Mouse (Mus musculus) heart, embryonic 12.5 days (tissue): ENCODE results near the gene Smim4. TPM values are rescaled to one million over a fixed set of nuclear protein-coding genes. Genes with fewer than 3 reads are reported as not detected.
A peak's percentile ranks its signal among the peaks of the same experiment; 100 is the strongest.

Experiments used
- ATAC-seq: fragments of 200-750 bp; cut with Nextera tagmentation; 2 replicates; pipeline ENCODE4 v1.8.0; 2017; ENCODE audit warnings: moderate TSS enrichment, moderate library complexity; ENCODE audit not compliant: insufficient number of reproducible peaks, low FRiP score
- H3K27ac ChIP-seq: fragments of 300-500 bp; sonication (generic); 2 replicates; pipeline ENCODE4 v1.5.1; 2016; ENCODE audit warnings: mild to moderate bottlenecking, moderate library complexity; ENCODE audit not compliant: poor library complexity, severe bottlenecking
- H3K27me3 ChIP-seq: fragments of 300-500 bp; sonication (generic); replicated peaks from 2 replicates; pipeline ENCODE4 v1.6.1; 2016; ENCODE audit warnings: mild to moderate bottlenecking, moderate library complexity
- H3K36me3 ChIP-seq: fragments of 300-500 bp; sonication (generic); 2 replicates; pipeline ENCODE4 v1.6.1; 2016; ENCODE audit warnings: mild to moderate bottlenecking, moderate library complexity
- H3K4me1 ChIP-seq: fragments of 300-500 bp; sonication (generic); replicated peaks from 2 replicates; pipeline ENCODE4 v1.6.1; 2016; ENCODE audit warnings: mild to moderate bottlenecking
- H3K4me2 ChIP-seq: fragments of 300-500 bp; sonication (generic); 2 replicates; pipeline ENCODE4 v1.6.1; 2016; ENCODE audit warnings: mild to moderate bottlenecking, moderate library complexity
- H3K4me3 ChIP-seq: fragments of 300-500 bp; sonication (generic); 2 replicates; pipeline ENCODE4 v1.5.1; 2016; ENCODE audit warnings: mild to moderate bottlenecking
- H3K9ac ChIP-seq: fragments of 300-500 bp; sonication (generic); 2 replicates; pipeline ENCODE4 v1.6.1; 2016; ENCODE audit warnings: mild to moderate bottlenecking, moderate library complexity
- H3K9me3 ChIP-seq: fragments of 300-500 bp; sonication (generic); replicated peaks from 2 replicates; pipeline ENCODE4 v1.6.1; 2016; ENCODE audit warnings: mild to moderate bottlenecking, moderate library complexity
- WGBS: fragments of 180-500 bp; shearing (Covaris S2); methylation state at CpG from one replicate; pipeline ENCODE4 v1.1.7; 2016; 5-methylcytosine and 5-hydroxymethylcytosine counted together
- polyA plus RNA-seq: library from polyadenylated mRNA; unstranded; fragments of >200 nt; fragmentation: Nextera tagmentation; extraction: Ambion mirVana; gene quantifications from 2 replicates; pipeline ENCODE4 v1.2.1, GENCODE M21; 2016

Gene Smim4
- polyA plus RNA-seq = 62.6 and 68.6 TPM in 2 replicates

DNA sequence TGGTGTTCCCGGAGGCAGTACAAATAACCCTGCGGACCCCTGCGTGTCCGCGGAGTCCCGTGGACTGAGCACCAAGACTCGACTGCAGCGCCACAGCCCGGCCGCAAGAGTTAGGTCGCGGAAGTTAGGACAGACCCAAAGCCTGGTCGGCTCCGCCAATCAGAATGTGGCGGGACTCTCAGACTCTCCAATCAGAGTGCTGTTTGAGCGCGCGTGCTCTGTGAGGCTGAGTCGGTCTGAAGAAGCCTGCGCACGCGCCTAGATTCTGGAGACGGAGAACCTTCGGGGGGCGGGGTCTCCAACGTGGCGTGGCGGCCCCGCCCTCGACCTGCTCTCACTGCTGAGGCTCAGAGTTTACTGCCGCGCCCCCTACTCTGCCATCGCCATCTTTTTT lies at the start of gene Smim4:
TSS of gene Smim4 (minus strand) at position 131 of the 394 bp plus-strand sequence.
- H3K4me1 ChIP-seq = peaks cover 58% of the 10 kb centered on the region
- peaks cover 14% of the 10 kb centered on the region for H3K36me3 ChIP-seq
- under 1% methylated on average over 33 of the region's 33 CpGs for WGBS
- H3K4me2 ChIP-seq = peak within 1 kb of the TSS; percentile 69
- H3K27ac ChIP-seq = peak within 1 kb of the TSS; percentile 94
- no peaks in the 10 kb centered on the region for H3K9me3 ChIP-seq
- H3K4me3 ChIP-seq = peak within 1 kb of the TSS; percentile 64
- peak within 1 kb of the TSS; percentile 93 for H3K9ac ChIP-seq
- no peaks in the 10 kb centered on the region for H3K27me3 ChIP-seq
- peak; percentile 93 for ATAC-seq

GRCm38 (mm10) chr14:31177715-31178114 lies 49.0 kb upstream of the Smim4 start:
- Histone ChIP-seq H3K27me3 (no peaks in the 10 kb centered on the region), H3K4me1 (peaks cover 28% of the 10 kb centered on the region), H3K4me3 (no peak overlapping the region), H3K36me3 (peaks cover 96% of the 10 kb centered on the region), H3K9me3 (no peaks in the 10 kb centered on the region), H3K27ac (no peak overlapping the region), H3K9ac (no peak overlapping the region), H3K4me2 (no peak overlapping the region)
- WGBS = 87% methylated on average over 5 of the region's 5 CpGs
- no peak for ATAC-seq

GRCm38 (mm10) chr14:31177287-31177686 lies 48.5 kb upstream of the Smim4 start:
- Histone ChIP-seq H3K9me3 (no peaks in the 10 kb centered on the region), H3K4me2 (no peak overlapping the region), H3K27me3 (no peaks in the 10 kb centered on the region), H3K27ac (no peak overlapping the region), H3K4me1 (peaks cover 29% of the 10 kb centered on the region), H3K9ac (no peak overlapping the region), H3K36me3 (peaks cover 96% of the 10 kb centered on the region), H3K4me3 (no peak overlapping the region)
- ATAC-seq = no peak
- WGBS = 87% methylated on average over 16 of the region's 16 CpGs

- 0 out of 2 replicates have a peak overlapping the region, but pooled peaks have one; percentile 20 for H3K27ac ChIP-seq
- ATAC-seq = no peak
Observed at GRCm38 (mm10) chr14:31173537-31173936, 44.8 kb upstream of the Smim4 start.

GRCm38 (mm10) chr14:31172781-31173455 lies 44.2 kb upstream of the Smim4 start:
- Histone ChIP-seq H3K36me3 (peaks cover 80% of the 10 kb centered on the region), H3K4me3 (no peak overlapping the region), H3K9ac (no peak overlapping the region; the same call in 1 of the 2 replicates), H3K4me1 (peaks cover 51% of the 10 kb centered on the region), H3K27me3 (no peaks in the 10 kb centered on the region), H3K4me2 (no peak overlapping the region), H3K9me3 (no peaks in the 10 kb centered on the region), H3K27ac (0 out of 2 replicates have a peak overlapping the region, but pooled peaks have one; percentile 20)
- no peak; the same call in 1 of the 2 replicates for ATAC-seq
- WGBS = 67% methylated on average over 18 of the region's 18 CpGs

More at GRCm38 (mm10) chr14:31173537-31173936, 44.8 kb upstream of the Smim4 start:
- Histone ChIP-seq H3K4me3 (no peak overlapping the region), H3K4me2 (no peak overlapping the region), H3K4me1 (peaks cover 48% of the 10 kb centered on the region), H3K36me3 (peaks cover 83% of the 10 kb centered on the region), H3K9ac (no peak overlapping the region), H3K27me3 (no peaks in the 10 kb centered on the region), H3K9me3 (no peaks in the 10 kb centered on the region)
- 85% methylated on average over 7 of the region's 7 CpGs for WGBS

DNA sequence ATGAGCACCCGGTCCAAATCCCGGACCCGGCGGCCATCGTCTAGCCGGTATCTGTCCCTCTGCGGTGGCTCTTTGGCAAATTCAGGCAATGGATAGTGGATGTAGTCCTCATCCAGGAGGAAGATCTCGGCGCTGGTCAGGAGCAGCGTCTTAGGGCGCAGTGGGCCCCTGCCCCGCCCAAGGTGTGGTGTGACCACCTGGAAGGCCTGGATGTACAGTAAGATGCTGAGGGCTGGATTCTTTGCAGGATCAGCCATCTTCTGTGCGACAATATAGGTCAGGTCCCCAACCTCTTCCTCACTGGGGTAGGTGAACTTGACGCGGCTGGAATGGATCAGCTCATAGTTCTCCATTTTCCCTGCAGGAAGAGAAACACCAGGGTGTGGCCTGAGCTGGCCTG lies 43.1 kb upstream of the Smim4 start:
- ATAC-seq = no peak
- Histone ChIP-seq H3K9ac (no peak overlapping the region), H3K4me1 (peaks cover 54% of the 10 kb centered on the region), H3K4me2 (no peak overlapping the region), H3K36me3 (peaks cover 69% of the 10 kb centered on the region), H3K27me3 (no peaks in the 10 kb centered on the region), H3K4me3 (no peak overlapping the region), H3K27ac (no peak overlapping the region), H3K9me3 (no peaks in the 10 kb centered on the region)
- 96% methylated on average over 15 of the region's 15 CpGs for WGBS

DNA sequence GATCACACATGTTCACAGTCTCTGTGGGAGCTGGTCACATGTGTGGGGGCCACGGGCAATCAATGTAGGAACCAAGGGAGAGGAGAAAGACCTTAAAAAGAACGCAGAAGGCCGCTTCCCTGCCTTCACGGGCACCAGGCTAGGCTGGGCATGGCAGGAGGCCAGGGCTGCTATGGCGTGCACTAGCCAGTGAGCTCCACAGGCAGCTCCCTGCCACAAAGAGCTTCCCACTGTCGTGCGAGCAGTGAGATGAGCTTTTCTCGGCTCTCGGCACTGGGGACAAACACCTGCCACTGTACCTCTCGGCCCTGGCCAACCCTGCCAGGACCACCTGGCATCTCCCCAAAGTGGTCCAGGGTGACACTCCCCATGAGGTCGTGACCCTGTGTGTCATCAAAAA lies 42.6 kb upstream of the Smim4 start:
- Histone ChIP-seq H3K27me3 (no peaks in the 10 kb centered on the region), H3K9me3 (no peaks in the 10 kb centered on the region), H3K4me2 (no peak overlapping the region), H3K4me3 (no peak overlapping the region), H3K9ac (no peak overlapping the region), H3K27ac (peak overlapping the region; percentile 30; the same call in 1 of the 2 replicates), H3K36me3 (peaks cover 64% of the 10 kb centered on the region), H3K4me1 (peaks cover 58% of the 10 kb centered on the region)
- ATAC-seq = no peak
- 89% methylated on average over 11 of the region's 11 CpGs for WGBS

DNA sequence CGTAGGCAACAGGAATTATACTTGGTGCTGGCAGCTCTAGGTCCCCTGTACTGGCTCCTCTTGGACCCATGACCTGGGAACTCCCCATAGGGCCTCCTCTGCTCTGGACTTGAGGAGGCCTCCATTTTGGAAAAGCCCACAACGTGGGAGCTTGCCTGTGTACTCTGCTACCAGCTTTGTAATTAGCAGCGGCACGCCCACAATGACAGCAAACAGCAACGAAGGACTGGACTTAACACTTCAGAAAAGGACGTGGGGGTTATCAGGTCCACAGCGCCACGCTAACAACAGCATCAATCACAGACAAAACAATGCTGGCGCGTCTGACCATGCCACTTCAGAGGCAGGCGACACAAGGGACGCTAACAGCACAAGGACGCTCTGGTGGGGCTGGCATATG lies 42.2 kb upstream of the Smim4 start:
- Histone ChIP-seq H3K4me3 (no peak overlapping the region), H3K27ac (peak overlapping the region; percentile 30; the same call in 1 of the 2 replicates)
- 68% methylated on average over 13 of the region's 13 CpGs for WGBS

GRCm38 (mm10) chr14:31169508-31169907 lies 40.8 kb upstream of the Smim4 start:
- Histone ChIP-seq H3K9ac (no peak overlapping the region), H3K27ac (no peak overlapping the region), H3K4me1 (peaks cover 73% of the 10 kb centered on the region), H3K4me3 (no peak overlapping the region), H3K36me3 (peaks cover 46% of the 10 kb centered on the region), H3K4me2 (no peak overlapping the region), H3K27me3 (no peaks in the 10 kb centered on the region), H3K9me3 (no peaks in the 10 kb centered on the region)
- 55% methylated on average over 6 of the region's 6 CpGs for WGBS
- no peak for ATAC-seq

More for the DNA sequence above, 42.2 kb upstream of the Smim4 start:
- Histone ChIP-seq H3K36me3 (peaks cover 60% of the 10 kb centered on the region), H3K9me3 (no peaks in the 10 kb centered on the region), H3K4me2 (no peak overlapping the region), H3K9ac (no peak overlapping the region), H3K27me3 (no peaks in the 10 kb centered on the region), H3K4me1 (peaks cover 63% of the 10 kb centered on the region)
- no peak for ATAC-seq

DNA sequence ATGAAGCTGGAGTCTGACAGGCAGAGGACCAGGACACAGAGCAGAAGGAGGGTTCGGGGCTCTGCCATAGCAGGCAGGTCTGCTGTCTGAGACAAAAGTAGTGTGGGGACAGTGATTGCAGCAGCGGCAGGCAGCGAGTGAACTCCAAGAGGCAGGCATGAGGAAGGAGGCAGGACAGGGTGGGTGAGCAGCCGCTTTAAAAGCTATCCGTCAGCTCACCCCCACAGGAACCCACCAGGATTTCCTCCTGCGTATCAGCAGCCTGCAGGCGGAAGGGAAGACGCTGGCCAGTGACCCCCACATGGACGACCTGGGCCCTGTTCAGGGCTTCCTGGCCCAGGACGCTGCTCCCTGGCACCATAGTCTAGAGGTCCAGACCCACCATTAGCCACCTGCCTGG lies 39.7 kb upstream of the Smim4 start, which contains the start of gene Stab1:
TSS of gene Stab1 (minus strand) at position 217 of the 400 bp plus-strand sequence.
- Histone ChIP-seq H3K36me3 (peaks cover 37% of the 10 kb centered on the region), H3K27me3 (no peaks in the 10 kb centered on the region), H3K4me3 (peak within 1 kb of the TSS; percentile 43), H3K4me2 (peak within 1 kb of the TSS; percentile 56), H3K27ac (peak within 1 kb of the TSS; percentile 62), H3K9ac (peak within 1 kb of the TSS; percentile 56), H3K9me3 (no peaks in the 10 kb centered on the region), H3K4me1 (peaks cover 74% of the 10 kb centered on the region)
- peak; percentile 45 for ATAC-seq
- 17% methylated on average over 10 of the region's 10 CpGs for WGBS

- Histone ChIP-seq H3K4me1 (peaks cover 70% of the 10 kb centered on the region), H3K27ac (no peak overlapping the region), H3K4me2 (peak overlapping the region; percentile 56), H3K9me3 (no peaks in the 10 kb centered on the region), H3K36me3 (peaks cover 26% of the 10 kb centered on the region), H3K27me3 (no peaks in the 10 kb centered on the region), H3K4me3 (peak overlapping the region; percentile 43), H3K9ac (peak overlapping the region; percentile 36)
- WGBS = 46% methylated on average over 9 of the region's 9 CpGs
- no peak for ATAC-seq
Observed at GRCm38 (mm10) chr14:31166827-31167226, 38.1 kb upstream of the Smim4 start.
